Mouse (Mus musculus) embryonic facial prominence, embryonic 10.5 days (tissue): ENCODE measurements around the gene Sf3b2. TPM values are rescaled to one million over a fixed set of nuclear protein-coding genes. Genes with fewer than 3 reads are reported as not detected.
A peak's percentile ranks its signal among the peaks of the same experiment; 100 is the strongest.

Experiments used
- DNase-seq: peaks from one replicate; pipeline ENCODE4 v3.0.0-alpha.2; 2017; ENCODE audit warnings: low spot score
- H3K27ac ChIP-seq: fragments of 300-500 bp; sonication (generic); replicated peaks from 2 replicates; pipeline ENCODE4 v1.5.1; 2016; ENCODE audit warnings: mild to moderate bottlenecking
- H3K27me3 ChIP-seq: fragments of 300-500 bp; sonication (generic); replicated peaks from 2 replicates; pipeline ENCODE4 v1.6.1; 2016; ENCODE audit warnings: low read depth, mild to moderate bottlenecking; ENCODE audit not compliant: poor library complexity, severe bottlenecking
- H3K36me3 ChIP-seq: fragments of 300-500 bp; sonication (generic); replicated peaks from 2 replicates; pipeline ENCODE4 v1.6.1; 2016; ENCODE audit warnings: mild to moderate bottlenecking, moderate library complexity
- H3K4me1 ChIP-seq: fragments of 300-500 bp; sonication (generic); 2 replicates; pipeline ENCODE4 v1.6.1; 2016
- H3K4me3 ChIP-seq: fragments of 300-500 bp; sonication (generic); 2 replicates; pipeline ENCODE4 v1.5.1; 2016; ENCODE audit warnings: mild to moderate bottlenecking, moderate library complexity
- H3K9me3 ChIP-seq: fragments of 300-500 bp; sonication (generic); 2 replicates; pipeline ENCODE4 v1.6.1; 2016; ENCODE audit warnings: mild to moderate bottlenecking
- WGBS: fragments of 180-500 bp; shearing (Covaris S2); methylation state at CpG from one replicate; pipeline ENCODE4 v1.1.7; 2016; 5-methylcytosine and 5-hydroxymethylcytosine counted together
- polyA plus RNA-seq: library from polyadenylated mRNA; unstranded; fragments of >200 nt; fragmentation: Nextera tagmentation; extraction: Ambion mirVana; gene quantifications from 2 replicates; pipeline ENCODE4 v1.2.1, GENCODE M21; 2016

Sf3b2 gene
- polyA plus RNA-seq, 1 experiment from 2014 or later = 467 TPM

- Histone ChIP-seq H3K36me3 (peaks cover 16% of the 10 kb centered on the region), H3K9me3 (no peaks in the 10 kb centered on the region), H3K27me3 (0 out of 2 replicates have a peak, but pooled peaks cover 2% of the 10 kb centered on the region), H3K27ac (no peak overlapping the region), H3K4me3 (no peak overlapping the region), H3K4me1 (peaks cover 46% of the 10 kb centered on the region)
- WGBS = 80% methylated on average over 6 of the region's 6 CpGs
- no peak for DNase-seq
Measured at GRCm38 (mm10) chr19:5300588-5300987, 5.3 kb upstream of the Sf3b2 start.

GRCm38 (mm10) chr19:5297903-5298800 is 2.9 kb upstream of the Sf3b2 start, which contains the start of gene Gal3st3:
Gene Gal3st3 (plus strand): TSS chr19:5298331.
- Histone ChIP-seq H3K27ac (peak within 1 kb of the TSS; percentile 82), H3K27me3 (0 out of 2 replicates have a peak, but pooled peaks cover 2% of the 10 kb centered on the region), H3K36me3 (peaks cover 14% of the 10 kb centered on the region), H3K4me1 (peaks cover 58% of the 10 kb centered on the region), H3K4me3 (peak within 1 kb of the TSS; percentile 71), H3K9me3 (no peaks in the 10 kb centered on the region)
- 5% methylated on average over 32 of the region's 32 CpGs for WGBS
- peak; percentile 80 for DNase-seq

- Histone ChIP-seq H3K27me3 (0 out of 2 replicates have a peak, but pooled peaks cover 2% of the 10 kb centered on the region), H3K4me3 (0 out of 2 replicates have a peak overlapping the region, but pooled peaks have one; percentile 16), H3K27ac (no peak overlapping the region; the same call in 1 of the 2 replicates), H3K4me1 (peaks cover 55% of the 10 kb centered on the region), H3K36me3 (peaks cover 26% of the 10 kb centered on the region), H3K9me3 (no peaks in the 10 kb centered on the region)
- 87% methylated on average over 5 of the region's 5 CpGs for WGBS
- no peak for DNase-seq
Measured at GRCm38 (mm10) chr19:5296630-5297029, 1.4 kb upstream of the Sf3b2 start.

DNA sequence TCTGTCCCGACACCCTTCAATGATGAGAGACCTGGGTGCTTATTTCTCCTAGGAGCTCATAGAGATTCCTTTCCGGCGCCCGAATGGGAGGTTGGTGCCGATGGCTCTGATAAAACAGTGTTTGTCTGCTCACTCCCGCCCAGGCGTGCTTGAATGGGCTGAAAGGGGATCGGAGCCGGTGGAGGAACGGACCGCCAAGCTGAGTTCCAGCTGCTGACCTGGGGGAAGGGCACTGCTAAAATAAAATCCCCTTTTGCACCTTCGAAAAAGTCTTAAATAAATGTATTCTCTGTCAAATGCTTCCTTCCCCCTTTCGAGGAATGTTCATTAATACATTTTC is 451 bp upstream of the Sf3b2 start:
- 0 out of 2 replicates have a peak, but pooled peaks cover 2% of the 10 kb centered on the region for H3K27me3 ChIP-seq
- H3K9me3 ChIP-seq = no peaks in the 10 kb centered on the region
- H3K4me1 ChIP-seq = peaks cover 53% of the 10 kb centered on the region
- no peak for DNase-seq
- peaks cover 35% of the 10 kb centered on the region for H3K36me3 ChIP-seq
- peak overlapping the region; percentile 96 for H3K27ac ChIP-seq
- WGBS = 7% methylated on average over 13 of the region's 13 CpGs
- H3K4me3 ChIP-seq = peak overlapping the region; percentile 86

DNA sequence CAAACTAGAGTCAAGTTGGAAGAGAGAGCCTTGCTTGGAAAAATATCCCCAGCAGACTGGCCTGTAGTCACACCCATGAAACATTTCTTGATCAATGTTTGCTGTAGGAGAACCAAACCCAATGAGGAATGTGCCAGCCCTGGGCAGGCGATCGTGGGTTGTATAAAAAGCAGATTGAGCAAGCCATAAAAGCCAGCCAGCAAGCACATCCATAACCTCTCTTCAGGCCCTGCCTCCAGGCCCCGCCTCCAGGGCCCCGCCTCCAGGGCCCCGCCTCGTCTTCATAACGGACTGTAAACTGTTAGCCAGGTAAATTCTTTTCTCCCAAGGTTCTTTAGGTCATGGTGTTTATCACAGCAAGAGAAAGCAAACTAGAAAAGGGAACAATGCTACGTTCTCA is 16.9 kb downstream of the Sf3b2 start:
- DNase-seq = no peak
- H3K36me3 ChIP-seq = peaks cover 98% of the 10 kb centered on the region
- H3K9me3 ChIP-seq = no peaks in the 10 kb centered on the region
- H3K27me3 ChIP-seq = no peaks in the 10 kb centered on the region
- no peak overlapping the region for H3K27ac ChIP-seq
- 87% methylated on average over 8 of the region's 8 CpGs for WGBS
- H3K4me3 ChIP-seq = no peak overlapping the region
- H3K4me1 ChIP-seq = peaks cover 11% of the 10 kb centered on the region

GRCm38 (mm10) chr19:5277140-5277539 is 18.1 kb downstream of the Sf3b2 start:
- Histone ChIP-seq H3K4me3 (no peak overlapping the region), H3K36me3 (peaks cover 86% of the 10 kb centered on the region)
- 89% methylated on average over 3 of the region's 3 CpGs for WGBS

DNA sequence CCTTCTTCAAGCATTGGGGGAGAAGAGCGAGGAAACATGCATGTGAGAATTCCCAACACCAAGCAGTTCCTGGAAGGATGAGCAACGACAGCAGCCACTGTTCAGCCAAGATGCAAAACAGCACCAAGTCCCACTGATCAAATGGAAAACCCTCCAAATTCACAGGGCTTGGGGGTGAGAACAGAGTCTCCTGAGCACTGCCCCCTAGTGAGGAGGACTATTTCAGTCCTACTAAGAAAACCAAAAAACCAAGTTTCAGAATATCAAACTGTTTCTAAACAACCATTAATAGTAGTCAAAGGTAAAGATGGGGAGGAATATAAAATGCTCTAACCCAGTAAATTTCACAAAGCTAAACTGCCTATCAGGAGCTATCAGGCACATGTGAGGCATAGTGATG is 18.7 kb downstream of the Sf3b2 start:
- 92% methylated on average over 2 of the region's 2 CpGs for WGBS
- Histone ChIP-seq H3K4me1 (peaks cover 29% of the 10 kb centered on the region), H3K9me3 (no peaks in the 10 kb centered on the region), H3K4me3 (no peak overlapping the region), H3K27me3 (no peaks in the 10 kb centered on the region), H3K36me3 (peaks cover 80% of the 10 kb centered on the region), H3K27ac (no peak overlapping the region)
- DNase-seq = no peak

More at GRCm38 (mm10) chr19:5277140-5277539, 18.1 kb downstream of the Sf3b2 start:
- no peak for DNase-seq
- Histone ChIP-seq H3K4me1 (peaks cover 23% of the 10 kb centered on the region), H3K9me3 (no peaks in the 10 kb centered on the region), H3K27me3 (no peaks in the 10 kb centered on the region), H3K27ac (no peak overlapping the region)

DNA sequence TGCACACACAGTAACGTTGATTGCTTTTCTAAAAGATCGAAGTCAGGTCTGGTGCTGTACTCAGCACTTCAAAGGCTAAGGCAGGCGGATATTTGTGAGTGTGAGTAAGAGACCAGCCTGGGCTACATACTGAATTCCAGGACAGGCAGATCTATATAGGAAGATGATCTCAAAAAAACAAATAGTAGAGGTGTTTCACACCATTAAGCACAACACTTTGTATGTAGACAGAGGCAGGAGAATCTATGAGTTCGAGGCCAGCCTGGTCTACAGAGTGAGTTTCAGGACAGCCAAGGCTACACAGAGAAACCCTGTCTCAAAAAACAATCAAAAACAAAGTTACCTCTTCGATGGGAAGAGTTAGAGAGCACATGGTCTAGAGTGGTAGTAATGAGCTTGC is 19.5 kb downstream of the Sf3b2 start:
- no peak overlapping the region for H3K27ac ChIP-seq
- no peak for DNase-seq
- peaks cover 36% of the 10 kb centered on the region for H3K4me1 ChIP-seq
- H3K27me3 ChIP-seq = no peaks in the 10 kb centered on the region
- peaks cover 72% of the 10 kb centered on the region for H3K36me3 ChIP-seq
- H3K9me3 ChIP-seq = no peaks in the 10 kb centered on the region
- no peak overlapping the region for H3K4me3 ChIP-seq
- WGBS = 94% methylated on average over 5 of the region's 5 CpGs

- WGBS = 93% methylated on average over 13 of the region's 13 CpGs
- no peak for DNase-seq
- Histone ChIP-seq H3K4me1 (peaks cover 39% of the 10 kb centered on the region), H3K4me3 (no peak overlapping the region), H3K27me3 (no peaks in the 10 kb centered on the region), H3K27ac (no peak overlapping the region), H3K9me3 (no peaks in the 10 kb centered on the region), H3K36me3 (peaks cover 61% of the 10 kb centered on the region)
Measured at GRCm38 (mm10) chr19:5274641-5275040, 20.6 kb downstream of the Sf3b2 start.

DNA sequence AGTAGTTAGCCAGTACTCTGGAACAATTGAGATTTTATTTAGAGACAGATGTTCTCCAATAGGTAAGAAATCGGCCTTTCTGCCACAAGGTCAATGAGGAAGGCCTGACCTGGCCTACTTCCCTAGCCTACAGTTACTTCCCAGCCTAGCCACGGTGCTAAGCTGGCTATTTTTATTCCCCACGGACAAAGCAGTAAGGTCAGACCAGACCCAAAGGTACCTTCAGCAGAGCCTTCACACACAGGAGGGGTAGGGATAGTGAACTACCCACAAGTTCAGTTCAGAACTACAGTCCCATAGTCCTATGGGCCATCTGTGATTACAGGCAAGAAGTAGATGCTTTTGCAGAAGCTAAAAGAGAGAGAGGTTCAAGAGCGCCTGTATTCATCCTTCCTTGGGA is 21.3 kb downstream of the Sf3b2 start:
- Histone ChIP-seq H3K36me3 (peaks cover 54% of the 10 kb centered on the region), H3K27ac (peak overlapping the region; percentile 96), H3K27me3 (no peaks in the 10 kb centered on the region), H3K9me3 (no peaks in the 10 kb centered on the region), H3K4me3 (peak overlapping the region; percentile 75), H3K4me1 (peaks cover 39% of the 10 kb centered on the region)
- DNase-seq = no peak
- WGBS = 74% methylated on average over 4 of the region's 4 CpGs

DNA sequence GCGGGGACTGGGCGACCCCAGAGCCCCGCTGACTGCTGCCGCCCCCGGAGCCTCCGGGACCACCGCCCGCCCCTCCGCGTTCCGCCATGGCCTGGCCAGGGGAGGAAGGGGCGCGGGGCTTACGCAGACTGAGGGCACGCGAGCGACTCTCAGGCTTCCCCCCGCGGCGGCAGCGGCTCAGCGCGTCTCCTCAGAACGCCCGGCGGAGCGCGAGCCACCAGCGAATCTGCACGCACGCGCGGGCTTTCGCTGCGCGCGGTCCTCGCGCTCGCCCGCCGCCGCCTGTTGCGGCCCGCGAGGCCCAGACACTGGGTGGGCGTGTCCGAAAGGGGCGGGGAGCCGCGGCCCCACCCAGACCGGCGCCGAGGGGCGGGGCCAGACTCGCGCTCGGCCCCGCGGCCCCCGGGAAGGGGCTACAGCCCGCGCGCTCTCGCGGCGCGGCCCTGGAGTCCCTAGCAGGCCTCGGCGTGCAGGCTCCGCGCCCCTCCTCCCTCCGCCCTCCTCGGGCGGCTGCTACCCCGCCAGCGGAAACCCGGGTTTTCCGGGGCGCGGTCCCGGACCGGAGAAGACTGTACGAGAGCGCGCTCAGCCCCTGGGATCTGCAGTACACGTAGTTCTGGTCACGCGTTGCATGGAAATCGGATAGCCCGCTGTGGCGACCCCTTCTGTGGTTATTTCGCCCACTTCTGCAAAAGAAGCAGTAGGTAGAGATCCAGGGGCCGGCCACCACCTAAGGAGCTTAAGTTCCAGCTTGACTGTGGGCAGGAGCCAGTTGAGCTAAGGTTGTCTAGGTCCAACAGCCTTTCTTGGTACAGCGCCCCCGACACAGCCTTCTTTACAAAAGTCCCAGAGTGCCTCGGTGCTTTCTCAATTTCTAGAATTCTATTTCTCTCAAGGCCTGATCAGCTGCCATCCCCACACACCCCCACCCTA is 22.2 kb downstream of the Sf3b2 start, which contains the start of gene Pacs1:
TSS of gene Pacs1 (minus strand) at position 319 of the 933 bp plus-strand sequence.
- Histone ChIP-seq H3K27me3 (no peaks in the 10 kb centered on the region), H3K4me1 (peaks cover 39% of the 10 kb centered on the region), H3K4me3 (peak within 1 kb of the TSS; percentile 75), H3K9me3 (no peaks in the 10 kb centered on the region), H3K36me3 (peaks cover 45% of the 10 kb centered on the region), H3K27ac (peak within 1 kb of the TSS; percentile 96)
- peak; percentile 94 for DNase-seq
- WGBS = under 1% methylated on average over 97 of the region's 97 CpGs

- Histone ChIP-seq H3K27ac (peak overlapping the region; percentile 96), H3K9me3 (no peaks in the 10 kb centered on the region), H3K4me1 (peaks cover 39% of the 10 kb centered on the region), H3K4me3 (peak overlapping the region; percentile 75), H3K27me3 (no peaks in the 10 kb centered on the region), H3K36me3 (peaks cover 39% of the 10 kb centered on the region)
- WGBS = under 1% methylated on average over 30 of the region's 30 CpGs
- DNase-seq = peak; percentile 72
Measured at GRCm38 (mm10) chr19:5272326-5272795, 22.9 kb downstream of the Sf3b2 start.
